Mouse (Mus musculus) neutrophil, adult 5-6 weeks (primary cell): Measurements from ENCODE around the gene Cblb. TPM values are rescaled to one million over a fixed set of nuclear protein-coding genes. Genes with fewer than 3 reads are reported as not detected.

ENCODE experiments used
- ATAC-seq: fragments of 151-379, 151-347 bp; 2 replicates; pipeline ENCODE4 v1.8.0; 2017; ENCODE audit warnings: mild to moderate bottlenecking, moderate TSS enrichment; ENCODE audit not compliant: insufficient number of reproducible peaks, poor library complexity, low FRiP score, severe bottlenecking; ENCODE audit errors: extremely low read depth
- total RNA-seq: library from RNA; stranded (forward); fragments of 200-1000 nt; gene quantifications from 2 replicates; pipeline ENCODE4 v1.2.3, GENCODE M21; 2017

The Cblb gene
- total RNA-seq, 1 experiment from 2014 or later = 45.4 TPM

- no peak for ATAC-seq
Observed at GRCm38 (mm10) chr16:52094735-52095459, 63.9 kb downstream of the Cblb start.

GRCm38 (mm10) chr16:52095643-52096042 is 64.6 kb downstream of the Cblb start:
- ATAC-seq = no peak

GRCm38 (mm10) chr16:52100466-52100865 is 69.4 kb downstream of the Cblb start:
- no peak for ATAC-seq

GRCm38 (mm10) chr16:52104608-52105007 is 73.6 kb downstream of the Cblb start:
- no peak for ATAC-seq

- no peak for ATAC-seq
Observed at GRCm38 (mm10) chr16:52107836-52108235, 76.8 kb downstream of the Cblb start.

GRCm38 (mm10) chr16:52114473-52114872 is 83.4 kb downstream of the Cblb start:
- ATAC-seq = no peak

GRCm38 (mm10) chr16:52119003-52119402 is 88.0 kb downstream of the Cblb start:
- no peak for ATAC-seq

- ATAC-seq = no peak
Observed at GRCm38 (mm10) chr16:52124974-52125373, 93.9 kb downstream of the Cblb start.

- ATAC-seq = no peak
Observed at GRCm38 (mm10) chr16:52125896-52126295, 94.9 kb downstream of the Cblb start.

- ATAC-seq = peak; percentile 53; the same call in 1 of the 2 replicates
Observed at GRCm38 (mm10) chr16:52129357-52129905, 98.4 kb downstream of the Cblb start.

- ATAC-seq = peak; percentile 47; the same call in 1 of the 2 replicates
Observed at GRCm38 (mm10) chr16:52132808-52133490, 101.9 kb downstream of the Cblb start.

GRCm38 (mm10) chr16:52134631-52135227 is 103.7 kb downstream of the Cblb start:
- ATAC-seq = no peak

GRCm38 (mm10) chr16:52135689-52136390 is 104.8 kb downstream of the Cblb start:
- ATAC-seq = no peak

- ATAC-seq = no peak
Observed at GRCm38 (mm10) chr16:52143101-52143500, 112.1 kb downstream of the Cblb start.

GRCm38 (mm10) chr16:52143818-52144217 is 112.8 kb downstream of the Cblb start:
- ATAC-seq = no peak

- peak; percentile 47 for ATAC-seq
Observed at GRCm38 (mm10) chr16:52144792-52145191, 113.8 kb downstream of the Cblb start.

GRCm38 (mm10) chr16:52145552-52145951 is 114.5 kb downstream of the Cblb start:
- ATAC-seq = no peak

GRCm38 (mm10) chr16:52146976-52147696 is 116.1 kb downstream of the Cblb start:
- peak; percentile 77 for ATAC-seq
